Comparison of ENCODE assay signal across 12 mouse cellular contexts in genomic region chr9:103687130-103687529, GRCm38 (mm10).
DNase-seq lines count a peak whose midpoint lies in the region; ATAC-seq and TF ChIP-seq lines count a peak whose summit lies in the region.
"Had no signal": no experiment of that assay in that cellular context is flagged by ENCODE, and none has a peak within 500 bp of the region (broad histone marks: within the 10 kb centered on the region; RNA-seq: fewer than 3 reads in every experiment).

No protein-coding gene starts in this region.

- peak; percentile 49; the same call in 1 of the 2 replicates for ATAC-seq in hindbrain, postnatal 0 days
- ATAC-seq in hindbrain, embryonic 13.5 days (ENCODE audit: low FRiP score) = no peak
- peak; percentile 93 for ATAC-seq in forebrain, embryonic 15.5 days (replicated peaks)
- ATAC-seq in intestine, embryonic 15.5 days = no peak
- ATAC-seq: liver, postnatal 0 days had no signal

- no peak overlapping the region for H3K27ac ChIP-seq in hindbrain, postnatal 0 days
- no peak overlapping the region for H3K27ac ChIP-seq in hindbrain, embryonic 13.5 days
- peak overlapping the region; percentile 90 for H3K27ac ChIP-seq in forebrain, embryonic 15.5 days (replicated peaks)
- no peak overlapping the region for H3K27ac ChIP-seq in intestine, embryonic 15.5 days

- WGBS in hindbrain, postnatal 0 days = 30% methylated on average over 6 of the region's 6 CpGs
- 32% methylated on average over 6 of the region's 6 CpGs for WGBS in hindbrain, embryonic 13.5 days
- 13% methylated on average over 6 of the region's 6 CpGs for WGBS in forebrain, embryonic 15.5 days
- 60% methylated on average over 6 of the region's 6 CpGs for WGBS in intestine, embryonic 15.5 days

- no peaks in the 10 kb centered on the region for H3K9me3 ChIP-seq in hindbrain, postnatal 0 days (ENCODE audit: low read length)
- H3K9me3 ChIP-seq in hindbrain, embryonic 13.5 days = no peaks in the 10 kb centered on the region
- no peaks in the 10 kb centered on the region for H3K9me3 ChIP-seq in forebrain, embryonic 15.5 days
- no peaks in the 10 kb centered on the region for H3K9me3 ChIP-seq in intestine, embryonic 15.5 days

- no peak overlapping the region for H3K4me3 ChIP-seq in hindbrain, postnatal 0 days (ENCODE audit: low read length)
- no peak overlapping the region for H3K4me3 ChIP-seq in hindbrain, embryonic 13.5 days
- H3K4me3 ChIP-seq in forebrain, embryonic 15.5 days = no peak overlapping the region
- no peak overlapping the region for H3K4me3 ChIP-seq in intestine, embryonic 15.5 days (replicated peaks)

- peak; percentile 75 for DNase-seq in hindbrain, postnatal 0 days (ENCODE audit: low spot score)
- DNase-seq in brain, embryonic 18.5 days (ENCODE audit: low read depth, low spot score) = peak; percentile 61
- DNase-seq in heart, postnatal 4 days = peak; percentile 25
- DNase-seq in layer of hippocampus, adult 9-11 months = no peak
- no peak for DNase-seq in layer of hippocampus, adult 11-12 months (ENCODE audit: low spot score)
- DNase-seq: cerebellum, postnatal 25 days; liver, postnatal 0 days; right cerebral cortex, postnatal 25 days; thymus, postnatal 25 days had no signal

- H3K4me2 ChIP-seq in hindbrain, postnatal 0 days (ENCODE audit: low read depth, low read length) = no peak overlapping the region
- no peak overlapping the region for H3K4me2 ChIP-seq in hindbrain, embryonic 13.5 days
- no peak overlapping the region for H3K4me2 ChIP-seq in forebrain, embryonic 15.5 days (replicated peaks)
- H3K4me2 ChIP-seq in intestine, embryonic 15.5 days (replicated peaks) = no peak overlapping the region

- no peak overlapping the region for H3K9ac ChIP-seq in hindbrain, postnatal 0 days (replicated peaks; ENCODE audit: low read length)
- no peak overlapping the region for H3K9ac ChIP-seq in hindbrain, embryonic 13.5 days
- H3K9ac ChIP-seq in forebrain, embryonic 15.5 days (replicated peaks) = no peak overlapping the region
- H3K9ac ChIP-seq in intestine, embryonic 15.5 days = no peak overlapping the region
- H3K9ac ChIP-seq: liver, postnatal 0 days had no signal

- H3K4me1 ChIP-seq in hindbrain, postnatal 0 days (ENCODE audit: insufficient read depth, low read length) = peaks cover 11% of the 10 kb centered on the region
- peaks cover 22% of the 10 kb centered on the region for H3K4me1 ChIP-seq in hindbrain, embryonic 13.5 days (replicated peaks)
- H3K4me1 ChIP-seq in forebrain, embryonic 15.5 days = peaks cover 45% of the 10 kb centered on the region
- no peaks in the 10 kb centered on the region for H3K4me1 ChIP-seq in intestine, embryonic 15.5 days (replicated peaks)

- no peaks in the 10 kb centered on the region for H3K27me3 ChIP-seq in hindbrain, postnatal 0 days (ENCODE audit: insufficient read depth, low read length)
- H3K27me3 ChIP-seq in hindbrain, embryonic 13.5 days = no peaks in the 10 kb centered on the region
- no peaks in the 10 kb centered on the region for H3K27me3 ChIP-seq in forebrain, embryonic 15.5 days
- no peaks in the 10 kb centered on the region for H3K27me3 ChIP-seq in intestine, embryonic 15.5 days (replicated peaks)

- H3K36me3 ChIP-seq in hindbrain, postnatal 0 days (ENCODE audit: insufficient read depth, low read length) = no peaks in the 10 kb centered on the region
- no peaks in the 10 kb centered on the region for H3K36me3 ChIP-seq in hindbrain, embryonic 13.5 days
- no peaks in the 10 kb centered on the region for H3K36me3 ChIP-seq in forebrain, embryonic 15.5 days
- no peaks in the 10 kb centered on the region for H3K36me3 ChIP-seq in intestine, embryonic 15.5 days

- no peak for TF ChIP-seq CTCF in hindbrain, postnatal 0 days (IDR thresholded peaks at IDR 0.05; ENCODE audit: low read depth)

Comparison
In these comparisons a context has a peak if more than half of its experiments do, and no peak if none do; other contexts are left out.
1. ATAC-seq: peak in hindbrain, postnatal 0 days (single experiment) and forebrain, embryonic 15.5 days (single experiment); none in hindbrain, embryonic 13.5 days (single experiment) and intestine, embryonic 15.5 days (single experiment).
2. DNase-seq: peak in hindbrain, postnatal 0 days (single experiment), brain, embryonic 18.5 days (single experiment) and heart, postnatal 4 days (single experiment); none in layer of hippocampus, adult 9-11 months (single experiment) and layer of hippocampus, adult 11-12 months (single experiment).